Mouse (Mus musculus) midbrain, embryonic 14.5 days (tissue): Measurements from ENCODE around the gene Tom1l1. TPM values are rescaled to one million over a fixed set of nuclear protein-coding genes. Genes with fewer than 3 reads are reported as not detected.
A peak's percentile ranks its signal among the peaks of the same experiment; 100 is the strongest.

Experiments used
- ATAC-seq: fragments of 200-750 bp; cut with Nextera tagmentation; 2 replicates; pipeline ENCODE4 v1.8.0; 2017; ENCODE audit warnings: moderate number of reproducible peaks, moderate library complexity; ENCODE audit not compliant: low FRiP score, low TSS enrichment
- DNase-seq: peaks from one replicate; pipeline ENCODE4 v3.0.0-alpha.2; 2015
- H3K27ac ChIP-seq: fragments of 300-500 bp; sonication (generic); replicated peaks from 2 replicates; pipeline ENCODE4 v1.5.1; 2014; ENCODE audit warnings: mild to moderate bottlenecking, low read depth, low read length, moderate library complexity
- H3K27me3 ChIP-seq: fragments of 300-500 bp; sonication (generic); 2 replicates; pipeline ENCODE4 v1.6.1; 2014; ENCODE audit warnings: low read length, control low read depth, mixed read lengths; ENCODE audit not compliant: control insufficient read depth, insufficient read depth
- H3K36me3 ChIP-seq: fragments of 300-500 bp; sonication (generic); 2 replicates; pipeline ENCODE4 v1.6.1; 2014; ENCODE audit warnings: low read length, control low read depth; ENCODE audit not compliant: control insufficient read depth, insufficient read depth
- H3K4me1 ChIP-seq: fragments of 300-500 bp; sonication (generic); 2 replicates; pipeline ENCODE4 v1.6.1; 2014; ENCODE audit warnings: mild to moderate bottlenecking, antibody characterized with exemption, low read length, control low read depth; ENCODE audit not compliant: control insufficient read depth, insufficient read depth
- H3K4me2 ChIP-seq: fragments of 300-500 bp; sonication (generic); 2 replicates; pipeline ENCODE4 v1.6.1; 2014; ENCODE audit warnings: mild to moderate bottlenecking, low read length, moderate library complexity
- H3K4me3 ChIP-seq: fragments of 300-500 bp; sonication (generic); replicated peaks from 2 replicates; pipeline ENCODE4 v1.5.1; 2014; ENCODE audit warnings: low read depth, low read length
- H3K9ac ChIP-seq: fragments of 300-500 bp; sonication (generic); replicated peaks from 2 replicates; pipeline ENCODE4 v1.6.1; 2014; ENCODE audit warnings: mild to moderate bottlenecking, low read length, moderate library complexity
- H3K9me3 ChIP-seq: fragments of 300-500 bp; sonication (generic); 2 replicates; pipeline ENCODE4 v1.6.1; 2016; ENCODE audit warnings: low read length, control low read depth, mixed read lengths; ENCODE audit not compliant: control insufficient read depth
- WGBS: fragments of 180-500 bp; shearing (Covaris S2); extraction: QIAGEN DNeasy Blood & Tissue Kit; methylation state at CpG from one replicate; pipeline ENCODE4 v1.1.7; 2014; 5-methylcytosine and 5-hydroxymethylcytosine counted together
- polyA plus RNA-seq: library from polyadenylated mRNA; unstranded; fragments of >200 nt; fragmentation: Nextera tagmentation; extraction: Ambion mirVana; gene quantifications from 2 replicates; pipeline ENCODE4 v1.2.1, GENCODE M21; 2014

Tom1l1 gene
- polyA plus RNA-seq, 1 experiment from 2014 or later, result 16.9 TPM

DNA sequence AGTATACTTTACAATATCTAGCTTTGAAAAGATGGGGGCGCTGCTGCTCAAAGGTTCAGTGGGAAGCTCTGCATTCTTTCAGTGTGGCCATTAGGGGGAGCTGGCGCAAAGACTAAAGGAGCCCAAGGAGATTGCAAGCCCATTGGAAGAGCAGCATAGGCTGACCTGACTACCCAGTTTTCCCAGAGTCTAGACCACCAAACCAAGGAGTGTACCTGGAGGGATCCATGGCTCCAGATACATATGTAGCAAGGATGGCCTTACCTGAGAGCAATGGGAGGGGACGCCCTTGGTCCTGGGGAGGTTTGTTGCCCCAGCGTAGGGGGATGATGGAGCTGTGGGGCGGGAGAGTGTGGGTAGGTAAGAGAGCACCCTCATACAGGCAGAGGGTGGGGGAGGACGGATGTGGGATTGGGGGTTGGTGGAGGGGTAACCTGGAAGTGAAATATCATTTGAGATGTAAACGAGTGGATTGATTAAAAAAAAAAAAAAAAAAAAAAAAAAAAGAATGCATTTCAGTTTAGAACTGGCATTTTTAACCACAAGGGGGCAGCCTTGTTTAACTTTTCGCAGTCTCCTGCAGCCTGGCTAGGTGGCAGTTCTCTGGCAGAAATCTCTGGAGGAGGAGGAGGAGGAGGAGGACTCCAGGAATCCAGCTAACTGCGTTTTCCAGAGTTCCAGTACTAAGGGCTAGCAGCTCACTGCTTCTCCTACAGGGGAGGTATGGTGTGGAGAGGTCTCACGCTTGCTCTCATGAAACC lies 9.5 kb upstream of the Tom1l1 start:
- no peaks in the 10 kb centered on the region for H3K27me3 ChIP-seq
- DNase-seq (peak; percentile 96), ATAC-seq (peak; percentile 71)
- H3K9ac ChIP-seq, result no peak overlapping the region
- no peaks in the 10 kb centered on the region for H3K4me1 ChIP-seq
- H3K9me3 ChIP-seq, result no peaks in the 10 kb centered on the region
- no peak overlapping the region for H3K4me3 ChIP-seq
- H3K27ac ChIP-seq, result no peak overlapping the region
- H3K36me3 ChIP-seq, result no peaks in the 10 kb centered on the region
- WGBS, result 22% methylated on average over 10 of the region's 10 CpGs
- peak overlapping the region; percentile 31 for H3K4me2 ChIP-seq

GRCm38 (mm10) chr11:90695811-90696210 lies 7.6 kb upstream of the Tom1l1 start:
- H3K4me2 ChIP-seq, result no peak overlapping the region
- H3K9me3 ChIP-seq, result no peaks in the 10 kb centered on the region
- no peak for DNase-seq
- no peaks in the 10 kb centered on the region for H3K4me1 ChIP-seq
- ATAC-seq, result no peak
- no peaks in the 10 kb centered on the region for H3K36me3 ChIP-seq
- 72% methylated on average over 9 of the region's 9 CpGs for WGBS
- H3K27me3 ChIP-seq, result no peaks in the 10 kb centered on the region
- no peak overlapping the region for H3K4me3 ChIP-seq
- H3K27ac ChIP-seq, result no peak overlapping the region
- no peak overlapping the region for H3K9ac ChIP-seq

- H3K27ac ChIP-seq, result no peak overlapping the region
- 74% methylated on average over 4 of the region's 4 CpGs for WGBS
- no peaks in the 10 kb centered on the region for H3K4me1 ChIP-seq
- H3K9ac ChIP-seq, result no peak overlapping the region
- H3K9me3 ChIP-seq, result no peaks in the 10 kb centered on the region
- H3K4me3 ChIP-seq, result no peak overlapping the region
- DNase-seq, result no peak
- no peaks in the 10 kb centered on the region for H3K27me3 ChIP-seq
- no peak overlapping the region for H3K4me2 ChIP-seq
- H3K36me3 ChIP-seq, result no peaks in the 10 kb centered on the region
- ATAC-seq, result no peak
Observed at GRCm38 (mm10) chr11:90694206-90694605, 6.0 kb upstream of the Tom1l1 start.

- Histone ChIP-seq H3K9me3 (no peaks in the 10 kb centered on the region), H3K36me3 (no peaks in the 10 kb centered on the region), H3K27ac (no peak overlapping the region), H3K9ac (no peak overlapping the region), H3K4me2 (no peak overlapping the region), H3K4me3 (no peak overlapping the region), H3K27me3 (no peaks in the 10 kb centered on the region), H3K4me1 (no peaks in the 10 kb centered on the region)
- peak; percentile 36 for DNase-seq
- no peak for ATAC-seq
- WGBS, result 39% methylated on average over 6 of the region's 6 CpGs
Observed at GRCm38 (mm10) chr11:90690361-90690760, 2.2 kb upstream of the Tom1l1 start.

- Histone ChIP-seq H3K36me3 (no peaks in the 10 kb centered on the region), H3K9ac (peak overlapping the region; percentile 60), H3K4me1 (no peaks in the 10 kb centered on the region), H3K27me3 (no peaks in the 10 kb centered on the region), H3K4me2 (peak overlapping the region; percentile 82), H3K4me3 (peak overlapping the region; percentile 54), H3K27ac (no peak overlapping the region), H3K9me3 (no peaks in the 10 kb centered on the region)
- 1% methylated on average over 17 of the region's 17 CpGs for WGBS
- ATAC-seq (peak; percentile 55), DNase-seq (peak; percentile 20)
Observed at GRCm38 (mm10) chr11:90687040-90687439, 1.1 kb downstream of the Tom1l1 start.

DNA sequence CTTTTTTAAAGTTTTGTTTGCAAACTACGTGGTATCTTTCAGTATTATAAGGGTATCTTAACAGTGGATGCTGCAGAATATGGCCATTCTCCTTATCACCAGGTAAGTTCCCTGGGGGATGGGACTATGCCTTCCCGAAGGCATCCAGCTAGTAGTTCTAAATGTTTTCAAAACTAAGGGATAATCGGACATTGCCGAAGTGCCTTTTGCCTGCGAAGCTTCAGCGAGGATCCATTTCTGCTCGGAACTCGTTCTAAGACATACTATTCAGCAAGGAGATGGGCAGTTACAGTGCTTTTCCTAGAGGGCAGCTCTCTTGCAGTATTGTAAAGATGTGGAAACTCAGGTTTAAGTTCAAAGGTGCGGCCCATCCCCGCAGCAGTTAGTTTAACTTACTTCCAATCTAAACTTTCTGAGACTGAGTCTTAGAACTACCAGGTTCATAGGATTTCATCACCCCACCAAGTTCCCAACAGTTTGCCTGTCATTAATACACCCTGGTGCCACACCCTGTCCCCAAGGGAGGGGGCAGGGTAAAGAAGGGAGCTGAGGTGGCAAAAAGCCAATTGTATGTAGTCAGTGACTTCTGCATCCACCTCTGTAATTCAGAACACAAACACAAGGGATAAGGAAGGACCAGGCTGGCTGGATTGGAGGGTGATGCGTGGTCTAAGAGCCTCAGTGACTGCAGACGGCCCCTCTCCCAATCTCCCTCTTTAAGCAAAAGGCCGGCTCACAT lies 1.7 kb downstream of the Tom1l1 start:
- DNase-seq, result no peak
- no peaks in the 10 kb centered on the region for H3K9me3 ChIP-seq
- 71% methylated on average over 13 of the region's 13 CpGs for WGBS
- no peaks in the 10 kb centered on the region for H3K36me3 ChIP-seq
- H3K4me3 ChIP-seq, result peak overlapping the region; percentile 54
- no peak overlapping the region for H3K27ac ChIP-seq
- ATAC-seq, result no peak; the same call in 1 of the 2 replicates
- peak overlapping the region; percentile 82 for H3K4me2 ChIP-seq
- H3K9ac ChIP-seq, result no peak overlapping the region
- no peaks in the 10 kb centered on the region for H3K4me1 ChIP-seq
- no peaks in the 10 kb centered on the region for H3K27me3 ChIP-seq

DNA sequence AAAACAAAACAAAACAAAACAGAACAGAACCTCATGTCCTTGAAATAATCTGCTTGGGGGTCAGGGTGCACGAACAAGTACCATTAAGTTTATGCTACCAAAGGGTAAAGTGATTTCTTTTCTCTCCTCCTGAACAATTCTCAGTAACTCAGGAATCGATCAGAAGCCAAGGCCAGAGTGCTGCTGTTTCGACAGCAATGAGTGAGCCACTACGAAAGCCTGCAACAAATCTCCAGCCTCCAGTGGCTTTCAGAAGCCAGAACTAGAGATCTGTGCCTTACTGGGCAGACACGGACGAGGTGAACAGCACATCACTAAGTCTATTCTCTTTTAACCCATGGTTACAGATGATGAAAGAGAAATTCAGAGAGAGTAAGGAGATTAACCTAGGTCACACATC lies 3.0 kb downstream of the Tom1l1 start:
- no peak overlapping the region for H3K9ac ChIP-seq
- DNase-seq, result no peak

DNA sequence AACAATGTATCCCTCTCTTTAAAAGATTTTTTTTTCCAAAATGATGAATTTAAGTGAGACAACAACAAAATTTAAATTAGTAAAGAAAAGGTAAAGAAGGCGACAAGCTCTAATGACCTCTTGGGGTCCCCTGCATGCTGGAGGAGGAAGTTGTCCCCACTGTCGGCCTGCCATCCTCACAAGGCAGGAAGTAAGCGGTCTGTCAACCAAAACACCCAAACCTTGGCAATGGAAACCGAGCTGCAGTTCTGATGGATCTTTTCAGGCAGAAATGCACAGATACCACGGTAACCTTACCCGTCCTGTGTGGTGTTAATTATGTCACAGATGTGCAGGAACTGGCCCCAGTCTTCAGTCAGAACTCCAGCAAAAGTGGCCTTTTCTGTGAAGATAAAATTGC lies 3.4 kb downstream of the Tom1l1 start:
- H3K27ac ChIP-seq, result no peak overlapping the region
- no peak for ATAC-seq
- no peak for DNase-seq
- no peaks in the 10 kb centered on the region for H3K4me1 ChIP-seq
- H3K9me3 ChIP-seq, result no peaks in the 10 kb centered on the region
- no peaks in the 10 kb centered on the region for H3K27me3 ChIP-seq
- H3K4me3 ChIP-seq, result no peak overlapping the region
- H3K4me2 ChIP-seq, result no peak overlapping the region
- H3K9ac ChIP-seq, result no peak overlapping the region
- 81% methylated on average over 6 of the region's 6 CpGs for WGBS
- no peaks in the 10 kb centered on the region for H3K36me3 ChIP-seq

More for the DNA sequence above, 3.0 kb downstream of the Tom1l1 start:
- H3K9me3 ChIP-seq, result no peaks in the 10 kb centered on the region
- no peak overlapping the region for H3K4me3 ChIP-seq
- H3K27me3 ChIP-seq, result no peaks in the 10 kb centered on the region
- H3K4me1 ChIP-seq, result no peaks in the 10 kb centered on the region
- WGBS, result 79% methylated on average over 6 of the region's 6 CpGs
- no peak overlapping the region for H3K27ac ChIP-seq
- no peak overlapping the region for H3K4me2 ChIP-seq
- no peak for ATAC-seq
- no peaks in the 10 kb centered on the region for H3K36me3 ChIP-seq

- ATAC-seq (no peak), DNase-seq (no peak)
- Histone ChIP-seq H3K9me3 (no peaks in the 10 kb centered on the region), H3K9ac (no peak overlapping the region), H3K27me3 (no peaks in the 10 kb centered on the region), H3K4me1 (no peaks in the 10 kb centered on the region), H3K4me2 (no peak overlapping the region), H3K4me3 (no peak overlapping the region), H3K36me3 (no peaks in the 10 kb centered on the region), H3K27ac (no peak overlapping the region)
Observed at GRCm38 (mm10) chr11:90681171-90681570, 7.0 kb downstream of the Tom1l1 start.
